Mouse (Mus musculus) CH12.LX (cell line): ENCODE data around the gene Tnfaip8l1. TPM values are rescaled to one million over a fixed set of nuclear protein-coding genes. Genes with fewer than 3 reads are reported as not detected.

Experiments used
- DNase-seq: peaks from one replicate; pipeline ENCODE4 v3.0.0-alpha.2; 2013; ENCODE audit errors: extremely low read depth
- H3K27ac ChIP-seq: 2 replicates; pipeline ENCODE4 v1.5.1; 2012; ENCODE audit warnings: low read depth, mild to moderate bottlenecking, control low read depth, moderate library complexity; ENCODE audit not compliant: insufficient read depth
- H3K27me3 ChIP-seq: replicated peaks from 2 replicates; pipeline ENCODE3; 2012; ENCODE audit warnings: inconsistent platforms
- H3K36me3 ChIP-seq, 2 experiments: replicated peaks in 1 of 2; 2 replicates each; pipeline versions ENCODE3 to v1.6.1; 2012; ENCODE audit warnings: inconsistent platforms in 1 of 2, low read length in 1 of 2, mild to moderate bottlenecking in 1 of 2, mixed read lengths in 1 of 2, moderate library complexity in 1 of 2; ENCODE audit not compliant: control insufficient read depth in 1 of 2, insufficient read depth in 1 of 2
- H3K4me1 ChIP-seq, 2 experiments: 2 replicates each; pipeline ENCODE4 v1.6.1; 2012; ENCODE audit warnings: inconsistent platforms in 1 of 2, moderate library complexity in 1 of 2; ENCODE audit not compliant: insufficient read depth in 2 of 2, control insufficient read depth in 1 of 2
- H3K4me2 ChIP-seq: 2 replicates; pipeline ENCODE4 v1.6.1; 2012; ENCODE audit warnings: low read depth, mild to moderate bottlenecking, control low read depth; ENCODE audit not compliant: poor library complexity, insufficient read depth, severe bottlenecking
- H3K4me3 ChIP-seq, 3 experiments: fragments of 150-350 bp in 1 of 3; sonication (generic) in 1 of 3; replicated peaks in 1 of 3; 2 replicates each; pipeline versions ENCODE3 to v1.5.1; 2011 to 2012; ENCODE audit warnings: low read depth in 2 of 3, low read length in 2 of 3, mild to moderate bottlenecking in 2 of 3, moderate library complexity in 2 of 3, control low read depth in 1 of 3, improper control_type of control experiment in 1 of 3, inconsistent platforms in 1 of 3, mixed read lengths in 1 of 3; ENCODE audit not compliant: poor library complexity in 1 of 3
- H3K79me2 ChIP-seq: replicated peaks from 2 replicates; pipeline ENCODE4 v1.6.1; 2012; ENCODE audit warnings: mild to moderate bottlenecking, moderate library complexity; ENCODE audit not compliant: control insufficient read depth, poor library complexity, insufficient read depth, severe bottlenecking; ENCODE audit errors: extremely low read depth
- H3K9ac ChIP-seq: 2 replicates; pipeline ENCODE4 v1.6.1; 2012; ENCODE audit warnings: low read depth, mild to moderate bottlenecking, control low read depth, moderate library complexity; ENCODE audit not compliant: insufficient read depth
- H3K9me3 ChIP-seq: replicated peaks from 2 replicates; pipeline ENCODE3; 2012; ENCODE audit warnings: low read length, inconsistent platforms, mixed read lengths
- BHLHE40 ChIP-seq: IDR thresholded peaks from 2 replicates; pipeline ENCODE4 v1.6.1; 2011; ENCODE audit warnings: mild to moderate bottlenecking, low read depth, low read length, improper control_type of control experiment
- CHD1 ChIP-seq: IDR thresholded peaks from 2 replicates; pipeline ENCODE4 v1.6.1; 2012; ENCODE audit warnings: low read depth, low read length, improper control_type of control experiment, inconsistent platforms
- CHD2 ChIP-seq: IDR thresholded peaks from 2 replicates; pipeline ENCODE4 v1.6.1; 2011; ENCODE audit warnings: low read length, improper control_type of control experiment
- CTCF ChIP-seq, 2 experiments: IDR thresholded peaks in 1 of 2; conservative IDR thresholded peaks in 1 of 2; 2 replicates each; pipeline ENCODE4 v1.5.1; 2011 to 2012; ENCODE audit warnings: low read depth in 2 of 2, low read length in 2 of 2, improper control_type of control experiment in 1 of 2, inconsistent platforms in 1 of 2, mild to moderate bottlenecking in 1 of 2, moderate library complexity in 1 of 2
- E2F4 ChIP-seq: IDR thresholded peaks from 2 replicates; pipeline ENCODE4 v1.6.1; 2011; ENCODE audit warnings: low read depth, low read length, improper control_type of control experiment; ENCODE audit not compliant: insufficient replicate concordance
- ELF1 ChIP-seq: IDR thresholded peaks from 2 replicates; pipeline ENCODE4 v1.6.1; 2014; ENCODE audit warnings: low read depth, mild to moderate bottlenecking, inconsistent platforms, low read length, improper control_type of control experiment
- EP300 ChIP-seq: IDR thresholded peaks from 2 replicates; pipeline ENCODE4 v1.6.1; 2011; ENCODE audit warnings: low read length, improper control_type of control experiment
- ETS1 ChIP-seq: conservative IDR thresholded peaks from 2 replicates; pipeline ENCODE4 v1.6.1; 2012; ENCODE audit warnings: low read depth, mild to moderate bottlenecking, inconsistent platforms, low read length, improper control_type of control experiment, moderate library complexity
- GABPA ChIP-seq: IDR thresholded peaks from 2 replicates; pipeline ENCODE4 v1.6.1; 2012; ENCODE audit warnings: low read depth, low read length, improper control_type of control experiment, inconsistent platforms; ENCODE audit not compliant: insufficient replicate concordance
- HCFC1 ChIP-seq: IDR thresholded peaks from 2 replicates; pipeline ENCODE4 v1.6.1; 2012; ENCODE audit warnings: low read depth, mild to moderate bottlenecking, inconsistent platforms, low read length, improper control_type of control experiment
- IRF4 ChIP-seq: IDR thresholded peaks from 2 replicates; pipeline ENCODE4 v1.6.1; 2014; ENCODE audit warnings: low read depth, mild to moderate bottlenecking, inconsistent platforms, low read length, improper control_type of control experiment
- JUN ChIP-seq: IDR thresholded peaks from 2 replicates; pipeline ENCODE4 v1.6.1; 2011; ENCODE audit warnings: low read depth, mild to moderate bottlenecking, low read length, improper control_type of control experiment, moderate library complexity; ENCODE audit not compliant: insufficient read depth
- JUND ChIP-seq: conservative IDR thresholded peaks from 2 replicates; pipeline ENCODE4 v1.6.1; 2011; ENCODE audit warnings: low read depth, low read length, improper control_type of control experiment
- KAT2A ChIP-seq: IDR thresholded peaks from 2 replicates; pipeline ENCODE4 v1.6.1; 2012; ENCODE audit warnings: low read length, improper control_type of control experiment, inconsistent platforms; ENCODE audit not compliant: insufficient replicate concordance
- MAFK ChIP-seq: IDR thresholded peaks from 2 replicates; pipeline ENCODE4 v1.6.1; 2011; ENCODE audit warnings: low read length, improper control_type of control experiment; ENCODE audit not compliant: insufficient replicate concordance
- MAX ChIP-seq: IDR thresholded peaks from 2 replicates; pipeline ENCODE4 v1.6.1; 2011; ENCODE audit warnings: low read length, improper control_type of control experiment
- MAZ ChIP-seq: IDR thresholded peaks from 2 replicates; pipeline ENCODE4 v1.6.1; 2012; ENCODE audit warnings: low read depth, mild to moderate bottlenecking, inconsistent platforms, low read length, improper control_type of control experiment, moderate library complexity
- MEF2A ChIP-seq: IDR thresholded peaks from 2 replicates; pipeline ENCODE4 v1.6.1; 2014; ENCODE audit warnings: low read depth, mild to moderate bottlenecking, inconsistent platforms, low read length, improper control_type of control experiment, borderline replicate concordance
- MXI1 ChIP-seq: IDR thresholded peaks from 2 replicates; pipeline ENCODE4 v1.6.1; 2011; ENCODE audit warnings: mild to moderate bottlenecking, low read depth, low read length, improper control_type of control experiment
- MYC ChIP-seq: IDR thresholded peaks from 2 replicates; pipeline ENCODE4 v1.6.1; 2011; ENCODE audit warnings: low read depth, mild to moderate bottlenecking, improper control_type of control experiment, low read length
- NELFE ChIP-seq: IDR thresholded peaks from 2 replicates; pipeline ENCODE4 v1.6.1; 2011; ENCODE audit warnings: low read depth, low read length, improper control_type of control experiment
- NRF1 ChIP-seq: IDR thresholded peaks from 2 replicates; pipeline ENCODE4 v1.6.1; 2014; ENCODE audit warnings: low read depth, mild to moderate bottlenecking, inconsistent platforms, low read length, improper control_type of control experiment, moderate library complexity
- PAX5 ChIP-seq: IDR thresholded peaks from 2 replicates; pipeline ENCODE4 v1.6.1; 2012; ENCODE audit warnings: low read length, inconsistent platforms, mixed read lengths
- POLR2A ChIP-seq: IDR thresholded peaks from 2 replicates; pipeline ENCODE4 v1.6.1; 2011; ENCODE audit warnings: low read depth, mild to moderate bottlenecking, improper control_type of control experiment, low read length
- POLR2AphosphoS2 ChIP-seq: IDR thresholded peaks from 2 replicates; pipeline ENCODE4 v1.6.1; 2011; ENCODE audit warnings: low read depth, low read length, improper control_type of control experiment
- RAD21 ChIP-seq: IDR thresholded peaks from 2 replicates; pipeline ENCODE4 v1.6.1; 2011; ENCODE audit warnings: low read depth, mild to moderate bottlenecking, low read length, improper control_type of control experiment, moderate library complexity
- RCOR1 ChIP-seq: conservative IDR thresholded peaks from 2 replicates; pipeline ENCODE4 v1.6.1; 2012; ENCODE audit warnings: low read depth, mild to moderate bottlenecking, inconsistent platforms, low read length, improper control_type of control experiment
- SIN3A ChIP-seq: IDR thresholded peaks from 2 replicates; pipeline ENCODE4 v1.6.1; 2012; ENCODE audit warnings: low read length, improper control_type of control experiment, inconsistent platforms
- SMC3 ChIP-seq: IDR thresholded peaks from 2 replicates; pipeline ENCODE4 v1.6.1; 2011; ENCODE audit warnings: low read depth, low read length, improper control_type of control experiment
- TBP ChIP-seq: conservative IDR thresholded peaks from 2 replicates; pipeline ENCODE4 v1.6.1; 2011; ENCODE audit warnings: low read depth, low read length, improper control_type of control experiment
- TCF12 ChIP-seq: IDR thresholded peaks from 2 replicates; pipeline ENCODE4 v1.6.1; 2014; ENCODE audit warnings: low read depth, mild to moderate bottlenecking, inconsistent platforms, low read length, improper control_type of control experiment
- UBTF ChIP-seq: IDR thresholded peaks from 2 replicates; pipeline ENCODE4 v1.6.1; 2012; ENCODE audit warnings: low read depth, mild to moderate bottlenecking, inconsistent platforms, low read length, improper control_type of control experiment, moderate library complexity
- USF1 ChIP-seq: IDR thresholded peaks from 2 replicates; pipeline ENCODE4 v1.6.1; 2014; ENCODE audit warnings: low read depth, mild to moderate bottlenecking, inconsistent platforms, low read length, improper control_type of control experiment
- USF2 ChIP-seq: conservative IDR thresholded peaks from 2 replicates; pipeline ENCODE4 v1.6.1; 2011; ENCODE audit warnings: low read depth, low read length, improper control_type of control experiment
- ZC3H11A ChIP-seq: IDR thresholded peaks from 2 replicates; pipeline ENCODE4 v1.6.1; 2012; ENCODE audit warnings: low read depth, mild to moderate bottlenecking, inconsistent platforms, low read length, improper control_type of control experiment
- ZKSCAN1 ChIP-seq: IDR thresholded peaks from 2 replicates; pipeline ENCODE4 v1.6.1; 2012; ENCODE audit warnings: low read depth, inconsistent platforms, low read length, improper control_type of control experiment, borderline replicate concordance
- ZMIZ1 ChIP-seq: IDR thresholded peaks from 2 replicates; pipeline ENCODE4 v1.6.1; 2012; ENCODE audit warnings: low read depth, mild to moderate bottlenecking, inconsistent platforms, low read length, improper control_type of control experiment
- ZNF384 ChIP-seq: IDR thresholded peaks from 2 replicates; pipeline ENCODE4 v1.6.1; 2012; ENCODE audit warnings: low read depth, low read length, improper control_type of control experiment, inconsistent platforms
- dilution Hi-C: fragments of 300-500 bp; cut with MboI; formaldehyde crosslinking; loops from 2 replicates; pipeline ENCODE4 v1.14.3; 2020; ENCODE audit warnings: low sequenced_read_pairs; ENCODE audit not compliant: extremely low pct_unique_long_range_greater_than_20kb, extremely low pct_ligation_motif_present
- in situ Hi-C: fragments of 300-500 bp; cut with MboI; formaldehyde crosslinking; loops from 3 replicates; pipeline ENCODE4 v1.14.3; 2019; ENCODE audit warnings: low sequenced_read_pairs, low pct_ligation_motif_present, low pct_unique_long_range_greater_than_20kb, mixed read lengths
- polyA plus RNA-seq: library from polyadenylated mRNA; unstranded; fragments of >175 nt; gene quantifications from 2 replicates; pipeline ENCODE4 v1.2.1, GENCODE M21; 2012; ENCODE audit warnings: low read depth; ENCODE audit not compliant: insufficient read length
- total RNA-seq, 2 experiments: library from RNA; depleted of rRNA; stranded (reverse); fragments of 300-350 nt in 1 of 2; fragments of >200 nt in 1 of 2; gene quantifications; 2 replicates each; pipeline ENCODE4 v1.2.3; 2012 to 2014

The Tnfaip8l1 gene
- 1.9 and 2.4 TPM in 2 replicates for total RNA-seq (2012; rRNA removed)
- total RNA-seq (2014; rRNA removed): 2.0 and 2.6 TPM in 2 replicates
- 1.6 and 1.9 TPM in 2 replicates for polyA plus RNA-seq

- dilution Hi-C loops (no loop called here), in situ Hi-C loops (loop anchor here (5.0 kb wide), 1 partner anchor 35 kb away; no protein-coding TSS in a partner anchor)
- peaks cover 39% of the 10 kb centered on the region for H3K27me3 ChIP-seq
- H3K27ac ChIP-seq: no peak within 1 kb of the TSS
- no peaks in the 10 kb centered on the region for H3K9me3 ChIP-seq
- DNase-seq: peak; percentile 91
- peak within 1 kb of the TSS; percentile 75 for H3K9ac ChIP-seq
- H3K4me3 ChIP-seq: peak within 1 kb of the TSS; percentile 46 to 69 (median 67)
- H3K4me1 ChIP-seq: peaks cover 4 to 35% of the 10 kb centered on the region in 2 experiments; a peak in 3 of 4 replicates
- no peaks in the 10 kb centered on the region for H3K36me3 ChIP-seq
- H3K79me2 ChIP-seq: no peaks in the 10 kb centered on the region
- no peak for TF ChIP-seq MEF2A
- TF ChIP-seq CHD1: no peak
- TF ChIP-seq UBTF: no peak
- 0 out of 2 replicates have a peak, but pooled peaks have one; percentile 20 for TF ChIP-seq MAX
- TF ChIP-seq NELFE: peak; percentile 50; the same call in 1 of the 2 replicates
- TF ChIP-seq SIN3A: peak; percentile 31; the same call in 1 of the 2 replicates
- TF ChIP-seq E2F4: 0 out of 2 replicates have a peak, but pooled peaks have one; percentile 53
- no peak for TF ChIP-seq ZKSCAN1
- no peak for TF ChIP-seq MYC
- no peak for TF ChIP-seq ETS1
- TF ChIP-seq ELF1: peak; percentile 31; the same call in 1 of the 2 replicates
- TF ChIP-seq ZNF384: no peak
- TF ChIP-seq ZC3H11A: no peak
- TF ChIP-seq TBP: no peak
- no peak for TF ChIP-seq CTCF (conservative IDR thresholded peaks at IDR 0.05 in 1 of 2, IDR thresholded peaks at IDR 0.05 in 1 of 2; ENCODE audit: low read depth in 2 of 2, low read length in 2 of 2)
- peak; percentile 64 for TF ChIP-seq POLR2A
- TF ChIP-seq EP300: no peak
- peak; percentile 47; the same call in 1 of the 2 replicates for TF ChIP-seq NRF1
- TF ChIP-seq SMC3: no peak
- TF ChIP-seq HCFC1: no peak; the same call in 1 of the 2 replicates
- TF ChIP-seq JUND: no peak
- no peak for TF ChIP-seq RAD21
- no peak for TF ChIP-seq USF1
- TF ChIP-seq USF2: no peak
- TF ChIP-seq CHD2: no peak
- no peak for TF ChIP-seq BHLHE40
- no peak for TF ChIP-seq JUN
- peak; percentile 50; the same call in 1 of the 2 replicates for TF ChIP-seq MXI1
- no peak for TF ChIP-seq ZMIZ1
- no peak for TF ChIP-seq IRF4
- TF ChIP-seq MAFK: no peak
- TF ChIP-seq TCF12: 0 out of 2 replicates have a peak, but pooled peaks have one; percentile 7
- TF ChIP-seq KAT2A: no peak
- no peak for TF ChIP-seq PAX5
- no peak for TF ChIP-seq MAZ
- no peak for TF ChIP-seq GABPA
- no peak for TF ChIP-seq RCOR1
- TF ChIP-seq POLR2AphosphoS2: no peak
- H3K4me2 ChIP-seq: peak within 1 kb of the TSS; percentile 92
Observed at GRCm38 (mm10) chr17:56162231-56162774, at the start of gene Tnfaip8l1. TSS of gene Tnfaip8l1 (plus strand) at chr17:56162477.
